Mouse (Mus musculus): Measurements from ENCODE around the gene Krtcap2.

Gene Krtcap2

DNA sequence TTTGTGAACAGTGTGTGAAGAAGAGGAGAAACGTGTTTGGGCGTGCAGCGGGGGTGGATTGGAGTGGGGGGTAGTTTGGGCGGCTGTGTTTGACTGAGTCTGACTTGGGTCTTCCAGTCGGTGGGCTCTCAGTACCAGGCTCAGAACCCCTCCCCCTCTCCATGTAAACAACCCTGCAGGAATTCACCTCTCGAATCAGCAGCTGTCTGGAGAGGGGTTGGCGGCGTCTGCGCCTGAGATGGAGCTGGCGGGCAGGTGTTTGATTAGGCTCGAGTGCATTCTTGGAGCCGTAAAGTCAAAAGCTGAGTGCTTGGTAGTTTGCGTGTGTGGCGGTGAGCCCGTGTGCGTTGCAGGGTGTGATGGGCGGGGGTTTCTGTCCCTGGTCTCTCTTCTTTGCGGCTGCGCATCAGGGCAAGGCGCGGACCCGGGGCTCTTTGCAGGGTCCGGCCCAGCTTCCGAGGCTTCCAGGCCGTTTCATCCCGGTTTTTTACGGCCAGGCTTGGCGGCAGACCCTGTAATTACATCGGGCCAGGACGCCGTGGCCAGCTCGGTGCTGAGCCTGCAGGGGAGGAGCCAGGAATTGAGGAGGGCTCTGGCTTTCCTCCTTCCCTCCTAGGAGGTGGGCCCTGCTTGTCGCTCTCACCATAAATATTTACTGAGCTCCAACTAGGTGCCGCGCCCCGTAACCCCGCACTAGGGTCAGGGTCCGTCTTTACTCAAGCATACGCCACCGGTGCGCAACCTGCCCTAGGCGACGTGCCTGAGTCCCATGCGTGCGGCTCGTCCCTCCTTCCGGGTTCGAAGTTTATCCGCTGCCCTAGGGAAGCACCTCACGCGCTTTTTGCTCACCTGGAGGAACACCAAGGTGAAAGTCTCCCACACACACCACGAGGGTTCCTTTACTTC is 35.1 kb downstream of the Krtcap2 start, which contains the start of gene Efna1:
Gene Efna1 (minus strand): TSS at position 537 of the 906 bp plus-strand sequence.
- DNase-seq (ENCODE audit: low read depth, low spot score) = peak; percentile 43

DNA sequence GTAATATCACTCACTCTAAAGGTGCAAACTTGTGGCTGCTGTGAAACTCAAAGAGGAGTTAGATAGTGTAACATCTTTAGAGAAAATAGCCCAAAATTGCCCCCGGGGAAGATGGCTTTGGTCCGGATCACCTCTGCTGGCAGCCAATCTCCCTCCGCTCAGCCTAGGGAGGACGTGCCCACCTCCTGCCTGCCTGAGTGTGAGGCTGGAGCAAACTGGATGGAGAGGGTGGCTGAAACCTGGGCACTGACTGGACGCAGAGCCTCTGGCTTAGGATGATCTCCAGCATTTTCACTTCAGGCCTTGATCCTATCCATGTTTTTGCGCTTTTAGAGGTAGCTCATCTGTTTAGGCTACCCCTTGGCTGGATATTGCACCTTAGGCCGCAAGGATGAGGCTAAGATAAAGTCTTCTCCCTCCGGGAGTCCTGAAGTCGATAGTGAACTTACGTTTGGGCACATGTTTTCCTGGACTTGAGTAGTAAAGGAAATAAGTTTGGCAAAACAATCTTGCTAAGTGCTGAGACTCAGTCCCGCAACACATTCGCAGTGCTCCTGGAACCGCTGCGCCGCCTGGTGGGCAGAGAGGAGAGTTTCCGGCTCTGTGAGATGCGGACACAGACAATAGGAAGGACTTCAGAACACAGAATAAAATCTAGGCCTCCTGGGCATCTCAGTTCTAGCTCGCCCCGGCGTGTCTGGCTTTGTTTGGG is 36.0 kb downstream of the Krtcap2 start:
- DNase-seq (ENCODE audit: low read depth, low spot score) = peak; percentile 71

DNA sequence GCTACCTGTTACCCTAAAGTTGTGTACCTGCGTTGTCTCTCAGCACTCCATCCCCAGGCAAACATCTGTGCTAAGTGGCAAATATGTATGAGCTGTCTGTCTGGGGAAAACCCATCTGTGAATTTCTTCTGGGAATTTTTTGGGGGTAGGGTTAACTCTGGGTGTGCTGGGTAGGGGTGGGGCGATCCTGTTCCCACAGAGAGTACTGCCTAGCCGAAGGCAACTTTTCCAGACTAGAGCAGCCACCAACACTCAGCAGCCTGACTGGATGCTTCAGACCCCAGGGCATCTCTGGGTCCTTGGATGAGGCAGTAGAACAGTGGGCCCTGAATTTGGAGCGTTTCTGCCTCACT is 36.5 kb downstream of the Krtcap2 start:
- DNase-seq (ENCODE audit: low read depth, low spot score) = no peak

DNA sequence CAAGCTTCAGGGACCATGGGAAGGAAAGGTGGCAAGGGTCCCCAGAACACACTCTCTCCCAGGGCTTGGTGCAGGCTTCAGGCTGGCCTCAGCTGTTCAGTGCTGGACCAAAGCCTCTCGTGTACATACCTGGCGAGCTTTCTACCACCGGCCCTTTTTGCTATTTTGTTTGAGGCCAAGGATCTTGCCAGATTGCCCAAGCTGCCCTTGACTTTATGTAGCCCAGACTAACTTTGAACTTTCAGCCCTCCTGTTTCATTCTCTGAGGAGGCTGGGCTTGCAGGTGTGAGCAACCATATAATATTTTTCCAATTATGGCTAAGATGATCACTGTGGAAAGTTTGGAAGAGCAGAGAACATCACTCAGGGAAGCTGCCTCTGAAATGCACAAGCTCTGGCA is 38.5 kb downstream of the Krtcap2 start:
- DNase-seq (ENCODE audit: low read depth, low spot score) = no peak

DNA sequence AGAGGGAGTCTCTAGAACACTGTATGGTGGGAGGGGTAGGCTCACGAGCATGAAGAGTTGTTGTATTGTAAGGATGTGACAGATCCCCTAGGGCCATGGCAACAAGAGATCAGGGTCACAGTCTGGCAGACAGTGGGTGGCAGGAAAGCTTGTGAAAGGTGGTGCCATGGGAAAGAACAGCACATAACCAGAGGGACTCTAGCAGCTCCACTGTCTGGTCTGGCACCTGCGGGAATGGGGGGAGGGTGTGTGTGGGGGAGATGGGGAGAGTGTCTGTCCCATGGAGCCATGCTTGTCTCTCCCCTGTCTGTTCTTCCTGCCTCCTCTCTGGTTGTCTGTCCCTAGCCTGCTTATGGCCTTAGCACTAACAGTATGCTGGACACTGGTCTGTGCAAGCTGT is 39.8 kb downstream of the Krtcap2 start:
- no peak for DNase-seq (ENCODE audit: low read depth, low spot score)

DNA sequence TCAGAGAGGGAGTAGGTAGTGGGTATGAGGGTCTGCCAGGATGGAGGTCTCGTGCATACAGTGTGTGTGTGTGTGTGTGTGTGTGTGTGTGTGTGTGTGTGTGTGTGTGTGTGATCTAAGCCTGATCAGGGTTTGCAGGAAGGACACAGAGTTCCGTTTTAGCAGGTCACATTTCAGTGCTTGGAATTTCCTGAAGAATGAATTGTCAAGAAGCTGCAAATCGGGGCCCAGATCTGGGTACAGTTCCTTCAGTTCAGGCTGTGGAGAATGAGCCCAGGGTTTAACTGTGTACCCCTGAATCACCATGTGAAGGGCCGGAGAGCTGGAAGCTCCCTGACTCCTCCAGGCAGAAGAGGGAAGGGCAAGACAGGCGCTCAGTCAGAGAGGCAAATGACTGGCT is 41.5 kb downstream of the Krtcap2 start:
- no peak for DNase-seq (ENCODE audit: low read depth, low spot score)

DNA sequence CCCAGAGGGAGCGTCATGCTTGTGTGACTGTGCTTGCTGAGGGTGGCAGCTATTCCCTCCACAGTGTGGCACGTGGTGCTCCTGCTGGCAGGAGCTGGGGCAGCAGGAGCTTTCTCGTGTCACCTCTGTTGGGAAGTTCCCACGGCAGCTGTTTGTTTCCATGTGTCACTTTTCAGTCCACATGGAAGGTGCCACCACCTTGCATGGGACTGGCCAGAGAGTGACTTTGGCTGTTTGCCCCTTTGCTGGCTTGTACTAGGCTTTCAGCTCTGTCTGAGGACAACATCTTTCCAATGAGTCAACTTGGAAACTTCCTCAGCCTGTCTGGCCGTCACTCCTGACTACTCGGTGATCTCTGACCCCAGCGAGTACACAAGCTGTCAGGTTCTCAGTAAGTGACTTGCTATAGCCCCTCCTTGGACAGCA is 42.8 kb downstream of the Krtcap2 start:
- peak; percentile 47 for DNase-seq (ENCODE audit: low read depth, low spot score)

DNA sequence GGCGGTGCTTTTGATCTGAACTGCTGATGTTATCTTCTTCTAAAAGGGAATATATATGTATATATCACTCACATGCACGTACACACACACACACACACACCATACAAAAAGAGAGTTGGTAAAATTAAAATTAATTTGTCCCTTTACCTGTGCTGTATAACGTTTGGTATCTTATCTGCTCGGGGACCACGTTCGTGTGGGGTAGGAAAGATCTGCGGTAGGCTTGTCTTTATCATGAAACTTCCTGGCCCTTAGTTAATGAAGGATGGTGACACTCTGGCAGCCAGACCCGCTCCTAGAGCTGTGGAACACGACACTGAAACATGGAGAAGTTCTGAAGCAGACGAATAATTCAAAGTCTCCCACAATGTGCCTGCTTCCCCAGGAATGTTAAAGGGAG is 46.1 kb downstream of the Krtcap2 start:
- DNase-seq (ENCODE audit: low read depth, low spot score) = no peak

DNA sequence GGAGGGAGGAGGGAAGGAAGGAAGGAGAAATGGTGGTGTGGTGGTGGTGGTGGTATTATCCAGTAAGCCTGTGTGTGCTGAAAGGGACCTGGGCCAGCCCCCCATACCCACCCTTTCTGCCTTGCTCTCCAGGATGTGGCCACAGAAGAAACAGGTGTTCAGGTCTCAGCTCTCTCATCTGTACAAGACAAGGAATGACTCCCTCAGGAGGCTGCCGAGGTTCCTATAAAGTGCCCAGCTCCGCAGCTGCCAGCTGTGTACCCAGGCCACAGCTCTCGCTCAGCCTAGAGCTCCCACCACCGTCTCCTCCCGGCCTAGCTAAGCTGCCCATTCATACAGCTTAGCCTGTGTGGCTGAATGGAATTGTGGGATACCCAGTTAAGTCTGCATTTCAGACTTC is 46.5 kb downstream of the Krtcap2 start:
- no peak for DNase-seq (ENCODE audit: low read depth, low spot score)

DNA sequence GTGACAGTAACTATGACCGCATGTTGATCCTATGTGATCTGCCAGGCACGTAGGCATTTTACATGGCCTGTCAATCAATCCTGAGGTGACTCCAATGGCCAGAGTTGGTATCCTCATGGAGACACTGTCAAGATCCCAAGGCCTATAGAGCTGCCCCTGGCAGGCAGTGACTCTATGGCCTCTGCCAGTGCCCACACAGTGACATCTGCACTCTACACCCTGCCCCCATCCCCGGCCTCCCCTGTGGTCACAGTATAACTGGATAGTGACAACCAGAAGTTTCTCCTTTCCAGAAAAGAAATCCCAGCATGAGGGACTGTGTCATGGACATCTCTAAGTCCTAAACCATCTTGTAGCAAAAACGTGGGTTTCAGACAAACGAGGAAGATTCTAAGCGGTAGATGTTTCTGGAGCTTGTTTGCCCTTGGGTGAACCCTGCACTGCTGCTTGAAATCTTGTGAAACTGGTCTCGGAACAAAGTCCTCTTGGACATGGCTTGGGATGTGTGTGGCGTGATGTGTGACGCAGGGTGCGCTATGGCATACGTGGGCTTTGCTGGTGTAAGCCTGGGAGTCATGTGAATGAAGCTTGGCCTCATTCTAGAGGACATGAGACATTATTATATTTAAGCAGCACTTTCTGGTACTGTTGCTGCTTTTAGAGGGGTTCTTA is 47.6 kb downstream of the Krtcap2 start:
- no peak for DNase-seq (ENCODE audit: low read depth, low spot score)

DNA sequence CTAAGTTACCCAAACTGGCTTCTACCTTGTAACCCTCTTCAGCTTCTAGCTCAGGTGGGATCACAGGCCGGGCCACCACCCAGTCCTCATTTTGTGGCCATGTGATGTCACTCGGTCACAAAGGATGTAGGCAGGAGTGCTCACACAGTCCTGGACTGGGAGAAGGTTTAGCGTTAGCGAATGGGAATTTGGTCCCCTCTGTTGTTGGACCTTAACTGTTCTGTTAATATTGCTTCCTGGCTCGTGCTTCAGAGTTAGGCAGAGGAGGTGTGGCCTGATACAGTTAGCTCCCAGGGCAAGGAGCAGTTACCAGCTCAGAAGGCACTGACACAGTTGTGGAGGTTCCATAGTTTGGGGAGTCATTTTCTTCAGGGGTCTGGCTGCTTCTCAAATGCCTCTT is 48.4 kb downstream of the Krtcap2 start:
- no peak for DNase-seq (ENCODE audit: low read depth, low spot score)

DNA sequence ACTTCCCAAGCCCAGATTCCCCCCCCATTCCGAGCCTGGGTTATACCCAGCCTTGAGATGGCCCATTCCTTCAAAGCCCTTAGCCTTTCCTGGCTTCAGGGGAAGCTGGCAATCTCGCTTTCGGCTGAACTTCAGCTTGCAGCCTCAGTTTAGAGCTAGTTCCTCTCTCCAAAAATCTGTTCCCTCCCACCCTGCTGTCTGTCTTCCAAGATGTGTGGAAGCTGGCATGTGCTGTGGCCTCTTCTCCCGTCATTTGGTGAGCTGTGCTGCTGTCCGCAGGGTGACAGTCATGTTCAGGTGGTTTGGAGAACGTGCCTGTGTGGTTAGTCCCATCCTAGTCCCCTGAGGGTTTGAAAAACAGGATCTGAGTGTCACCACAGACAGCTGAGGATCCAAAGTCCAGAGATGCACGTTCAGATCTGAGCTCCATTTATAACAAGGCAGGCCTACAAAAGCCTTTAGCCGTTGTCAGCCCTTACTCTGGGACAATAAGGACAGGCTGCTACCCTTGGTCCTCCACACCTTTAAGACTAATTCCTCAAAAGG is 50.0 kb downstream of the Krtcap2 start:
- no peak for DNase-seq (ENCODE audit: low read depth, low spot score)

DNA sequence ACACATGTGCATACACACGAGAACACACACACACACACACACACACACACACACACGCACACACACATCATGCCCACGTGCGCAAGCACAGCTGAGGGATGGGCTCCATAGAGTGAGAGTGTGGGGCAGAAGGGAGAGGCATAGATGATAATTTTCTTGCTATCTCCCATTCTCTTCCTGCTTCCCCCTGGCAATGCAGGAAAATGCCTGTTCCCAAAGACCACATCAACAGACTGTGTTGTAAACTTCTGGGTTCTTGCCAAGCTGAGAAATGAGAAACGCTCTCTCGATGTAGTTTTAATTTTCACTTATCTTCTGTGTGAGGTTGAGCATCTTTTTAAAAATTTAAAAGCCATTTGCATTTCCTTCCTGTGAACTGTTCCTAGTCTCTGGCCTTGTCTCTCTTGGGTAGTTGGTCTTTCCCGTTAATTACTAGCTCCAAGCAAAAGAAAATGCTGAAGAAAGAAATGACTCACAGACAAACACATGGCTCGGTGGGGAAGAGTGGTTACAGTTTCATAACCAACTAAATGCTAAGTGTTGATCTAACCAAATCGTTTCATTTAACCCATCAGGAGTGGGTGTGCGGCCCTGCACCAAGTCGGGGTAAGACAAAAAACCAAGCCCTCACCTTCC is 51.1 kb downstream of the Krtcap2 start:
- no peak for DNase-seq (ENCODE audit: low read depth, low spot score)

DNA sequence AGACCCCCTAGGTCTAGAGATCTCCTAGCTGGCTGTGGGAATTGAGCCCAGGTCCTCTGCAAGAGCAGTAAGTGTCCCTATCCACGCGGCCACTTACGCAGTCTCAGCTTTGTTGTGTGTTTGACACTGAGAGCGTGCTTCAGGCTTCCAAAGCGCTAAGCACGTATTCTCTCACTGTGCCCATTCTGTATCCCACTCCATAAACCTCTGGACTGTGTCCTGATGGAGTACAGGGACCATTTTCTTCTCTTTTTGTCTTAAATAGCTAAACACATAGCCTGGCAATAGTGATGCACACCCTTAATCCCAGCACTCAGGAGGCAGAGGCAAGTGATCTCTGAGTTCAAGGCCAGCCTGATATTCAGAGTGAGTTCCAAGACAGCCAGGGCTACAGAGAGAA is 53.1 kb downstream of the Krtcap2 start:
- DNase-seq (ENCODE audit: low read depth, low spot score) = no peak

DNA sequence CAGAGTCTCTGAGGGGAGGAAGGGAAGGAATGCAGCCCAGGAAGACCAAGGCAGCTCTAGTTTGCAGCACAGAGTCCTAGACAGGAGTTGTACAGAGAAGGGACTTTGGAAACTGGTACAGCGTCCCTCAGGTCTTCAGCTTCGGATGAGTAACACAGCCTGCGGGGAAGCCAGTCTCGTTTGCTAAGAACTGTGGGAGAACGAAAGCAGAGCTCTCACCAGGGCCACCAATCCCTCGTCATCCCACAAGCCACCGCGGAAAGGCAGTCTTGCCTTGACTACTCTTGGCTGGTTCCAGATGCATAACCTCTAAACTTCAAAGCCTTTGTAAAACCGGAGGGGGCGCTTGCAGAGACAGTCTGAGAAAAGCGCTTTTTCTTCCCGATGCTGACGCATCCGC is 53.7 kb downstream of the Krtcap2 start:
- DNase-seq (ENCODE audit: low read depth, low spot score) = no peak
